Mouse (Mus musculus): ENCODE results near the gene Cd3eap. TPM values are rescaled to one million over a fixed set of nuclear protein-coding genes. Genes with fewer than 3 reads are reported as not detected.

Cd3eap gene
- 35.9 and 52.0 TPM in 2 replicates for polyA plus RNA-seq (2012; ENCODE audit: low replicate concordance)

DNA sequence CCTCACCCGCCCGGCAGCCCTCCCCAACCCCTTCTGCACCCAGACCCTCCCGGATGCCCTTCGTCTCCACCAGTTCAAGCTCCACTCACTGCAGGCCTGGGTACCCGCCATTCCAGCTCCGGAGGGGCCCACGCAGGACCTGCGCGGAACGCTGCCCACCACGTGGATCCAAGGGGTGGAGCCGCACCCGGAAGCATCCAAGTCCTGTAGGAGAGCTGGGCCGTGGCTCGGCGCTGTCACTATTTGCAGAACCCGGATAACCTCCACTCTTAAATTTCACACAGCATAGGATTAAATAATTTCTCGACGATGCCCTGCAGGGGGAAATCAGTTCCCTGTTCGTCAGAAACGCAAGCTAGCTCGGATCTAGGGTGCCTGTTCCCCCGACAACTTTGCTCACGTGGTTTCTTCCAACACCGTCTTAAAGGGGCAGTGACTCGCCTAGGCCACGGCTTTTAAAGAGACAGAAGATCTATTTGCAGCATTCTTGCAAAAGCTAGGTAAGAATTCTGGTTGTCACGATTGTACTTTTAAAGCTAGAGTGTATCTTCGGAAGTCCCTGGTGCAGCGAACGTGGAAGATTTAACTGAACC, at the start of gene Cd3eap, which contains the start of gene Ppp1r13l:
Cd3eap (minus strand) TSS at position 185 of the 593 bp plus-strand sequence.
Ppp1r13l (plus strand) TSS at position 451 of the 593 bp plus-strand sequence.

DNA sequence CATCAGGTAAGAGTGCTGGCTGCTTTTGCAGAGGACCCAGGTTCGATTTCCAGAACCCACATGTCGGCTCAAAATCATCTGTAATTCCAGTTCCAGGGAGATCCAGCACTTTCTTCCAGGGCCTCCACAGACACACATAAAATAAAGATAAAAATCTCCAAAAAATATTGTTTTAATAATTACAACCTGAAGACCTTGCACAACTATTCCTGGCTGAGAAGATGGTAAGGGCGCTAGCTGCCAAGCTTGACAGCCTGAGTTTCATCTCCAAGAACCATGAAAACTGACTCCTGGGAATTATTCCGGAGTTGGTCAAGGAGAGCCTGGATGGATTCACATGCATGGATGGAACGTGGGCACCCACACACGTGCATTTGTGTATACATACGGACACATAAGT, 45.2 kb upstream of the Cd3eap start, which contains the start of gene Ckm:
Ckm (plus strand) TSS at position 301 of the 400 bp plus-strand sequence.

DNA sequence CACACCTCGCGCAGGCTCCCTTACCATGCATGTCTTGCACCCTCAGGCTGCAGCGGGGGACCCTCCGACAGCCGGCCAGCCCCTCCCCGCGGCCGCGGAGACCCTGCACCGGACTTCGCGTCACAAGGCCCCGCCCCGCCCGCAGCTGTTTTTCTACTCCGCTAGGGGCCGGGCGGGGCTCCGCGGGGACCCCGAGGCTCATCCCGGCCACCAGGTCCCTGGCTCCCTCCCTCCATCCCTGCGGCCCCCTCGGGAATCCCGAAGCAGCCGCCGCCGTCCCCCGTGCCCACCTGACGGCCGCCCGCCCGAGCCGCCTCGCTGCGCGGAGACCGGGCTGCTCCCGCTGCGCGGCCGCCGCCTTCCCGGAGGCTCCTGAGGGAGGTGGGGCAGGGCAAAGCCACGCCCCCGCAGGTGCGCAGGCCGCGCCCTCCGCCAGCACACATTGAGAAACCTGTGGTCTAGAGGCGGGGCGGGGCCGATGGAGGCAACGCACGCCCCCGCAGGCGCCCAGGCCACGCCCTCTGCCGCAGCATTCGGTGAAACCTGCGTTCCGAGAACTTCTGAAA, 44.5 kb upstream of the Cd3eap start, which contains the start of gene Klc3:
Klc3 (minus strand) TSS at position 374 of the 566 bp plus-strand sequence.

DNA sequence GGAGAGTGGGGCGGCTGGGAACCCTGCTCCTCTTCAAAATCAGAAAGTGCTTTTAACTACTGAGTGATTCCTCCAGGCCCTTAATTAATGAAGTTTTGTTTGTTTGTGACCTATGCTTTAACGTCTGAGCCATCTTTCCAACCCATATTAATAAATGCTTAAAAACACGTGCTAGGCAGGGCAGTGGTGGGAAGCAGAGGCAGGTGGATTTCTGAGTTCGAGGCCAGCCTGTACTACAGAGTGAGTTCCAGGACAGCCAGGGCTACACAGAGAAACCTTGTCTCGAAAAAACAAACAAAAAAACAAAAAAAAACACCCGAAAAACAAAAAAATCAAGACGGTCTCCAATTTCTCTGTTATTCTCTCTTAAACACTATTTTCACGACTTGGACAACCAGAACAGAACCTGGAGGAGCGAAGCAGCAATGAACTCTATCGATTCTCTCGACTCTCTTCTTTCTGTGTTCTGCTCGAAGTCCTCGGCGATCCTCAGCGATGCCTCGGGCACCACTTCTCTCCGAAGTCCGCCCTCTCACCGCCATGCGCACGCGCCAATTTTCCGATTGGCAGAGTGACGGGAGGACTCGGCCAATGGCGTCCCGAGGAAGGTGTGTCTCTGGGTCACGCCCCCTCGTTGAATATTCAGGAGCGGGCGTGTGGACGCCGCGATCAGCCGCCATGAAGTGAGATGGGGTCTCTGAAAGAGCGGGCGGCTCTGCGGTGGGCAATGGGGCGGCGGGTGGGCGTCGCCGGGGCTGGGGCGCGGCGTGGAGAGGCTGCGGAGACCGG, 22.3 kb upstream of the Cd3eap start, which contains the start of gene Ercc2:
Ercc2 (plus strand) TSS at position 634 of the 789 bp plus-strand sequence.

DNA sequence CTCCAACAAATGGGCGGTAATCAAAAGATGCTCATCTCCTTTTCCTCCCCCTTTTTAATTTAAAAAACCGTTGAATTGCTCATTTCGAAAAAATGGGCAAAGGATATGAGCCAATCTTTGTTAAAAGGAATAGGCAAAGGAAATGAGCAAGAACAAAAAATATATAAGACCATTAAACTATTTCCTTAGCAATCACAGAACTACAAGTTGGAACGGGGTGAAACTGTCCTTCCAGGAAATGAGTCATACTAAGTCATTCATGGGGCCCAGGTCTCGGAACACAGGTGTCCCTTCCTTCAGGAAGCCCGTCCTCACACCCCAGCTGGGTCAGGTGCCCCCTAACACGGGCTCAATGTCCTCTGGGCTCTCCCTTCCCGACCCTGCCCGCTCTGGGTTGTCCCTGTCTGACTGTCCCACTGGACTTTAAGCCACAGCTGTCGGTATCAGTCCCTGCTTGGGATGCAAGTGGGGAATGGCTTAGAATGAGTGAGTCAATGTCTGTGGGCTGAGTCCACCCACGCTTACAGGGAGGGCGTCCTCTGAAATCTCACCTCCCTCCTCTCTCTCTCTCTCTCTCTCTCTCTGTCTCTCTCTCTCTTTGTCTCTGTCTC, 14.9 kb downstream of the Cd3eap start, which contains the start of gene Ercc1:
Ercc1 (plus strand) TSS at position 542 of the 611 bp plus-strand sequence.

DNA sequence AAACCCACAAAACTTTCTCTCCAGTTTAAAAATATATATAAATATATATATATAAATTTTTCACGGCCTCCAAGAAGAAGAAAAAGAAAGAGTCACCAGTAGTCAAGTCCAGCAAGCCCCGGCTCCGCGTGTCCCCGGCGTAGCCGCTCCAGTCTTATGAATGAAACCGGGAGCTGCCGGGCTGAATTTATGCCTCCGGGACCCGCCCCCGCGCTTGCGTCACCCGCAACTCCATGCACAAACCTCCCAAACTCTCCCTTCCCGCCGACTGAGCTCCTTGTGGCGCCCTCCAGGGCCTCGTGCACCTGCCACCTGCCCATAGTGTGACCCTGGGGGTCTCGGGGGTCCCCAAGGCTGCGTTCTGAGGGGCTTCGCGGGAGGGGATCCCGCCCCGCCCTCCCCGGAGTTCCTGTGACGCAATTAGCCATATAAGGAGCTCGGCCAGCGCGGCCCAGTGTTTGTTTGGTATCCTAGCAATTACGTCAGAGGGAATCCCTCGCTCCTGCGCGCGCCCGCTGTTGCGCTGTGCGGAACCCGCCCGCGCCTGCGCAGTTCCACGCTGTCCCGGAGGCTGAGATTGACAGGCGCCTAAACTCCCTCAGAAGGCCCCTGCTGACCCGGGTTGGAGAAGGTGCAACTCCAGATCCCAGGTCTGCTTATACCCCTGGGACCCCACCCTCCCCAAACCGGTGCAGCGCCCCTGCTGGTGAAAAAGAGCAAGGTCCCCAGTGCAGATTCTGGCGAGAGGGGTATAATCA, 49.2 kb downstream of the Cd3eap start, which contains the start of gene Fosb:
Fosb (minus strand) TSS at position 168 of the 758 bp plus-strand sequence.

Other genes with a start within 250 kb of the Cd3eap start
- 0.07 TPM in 1 of 2 replicates, not detected in the other for gene Gm4969, start 241.1 kb downstream of the Cd3eap start, polyA plus RNA-seq (2012; ENCODE audit: low replicate concordance)
- 28.1 and 39.2 TPM in 2 replicates for gene Fbxo46, start 239.6 kb downstream of the Cd3eap start, polyA plus RNA-seq (2012; ENCODE audit: low replicate concordance)
- gene Qpctl, start 210.2 kb downstream of the Cd3eap start, polyA plus RNA-seq (2012; ENCODE audit: low replicate concordance), result 9.8 and 13.7 TPM in 2 replicates
- 24.1 and 39.0 TPM in 2 replicates for gene Snrpd2, start 209.8 kb downstream of the Cd3eap start, polyA plus RNA-seq (2012; ENCODE audit: low replicate concordance)
- gene Gipr, start 193.4 kb downstream of the Cd3eap start, polyA plus RNA-seq (2012; ENCODE audit: low replicate concordance), result 0.07 TPM in 1 of 2 replicates, not detected in the other
- 6.5 and 12.1 TPM in 2 replicates for gene Eml2, start 183.1 kb downstream of the Cd3eap start, polyA plus RNA-seq (2012; ENCODE audit: low replicate concordance)
- gene Gpr4, start 146.9 kb downstream of the Cd3eap start, polyA plus RNA-seq (2012; ENCODE audit: low replicate concordance), result 0.88 and 1.3 TPM in 2 replicates
- 10.7 and 15.7 TPM in 2 replicates for gene Opa3, start 131.1 kb downstream of the Cd3eap start, polyA plus RNA-seq (2012; ENCODE audit: low replicate concordance)
- 240 and 739 TPM in 2 replicates for gene Vasp, start 87.7 kb downstream of the Cd3eap start, polyA plus RNA-seq (2012; ENCODE audit: low replicate concordance)
- gene Ppm1n, start 79.4 kb downstream of the Cd3eap start, polyA plus RNA-seq (2012; ENCODE audit: low replicate concordance), result 0.62 and 1.2 TPM in 2 replicates
- 0.57 and 1.1 TPM in 2 replicates for gene Rtn2, start 76.9 kb downstream of the Cd3eap start, polyA plus RNA-seq (2012; ENCODE audit: low replicate concordance)
- 1.1 and 5.9 TPM in 2 replicates for gene Fosb, start 49.4 kb downstream of the Cd3eap start, polyA plus RNA-seq (2012; ENCODE audit: low replicate concordance)
- gene Ercc1, start 14.7 kb downstream of the Cd3eap start, polyA plus RNA-seq (2012; ENCODE audit: low replicate concordance), result 21.3 and 28.9 TPM in 2 replicates
- gene Ppp1r13l, start 266 bp upstream of the Cd3eap start, polyA plus RNA-seq (2012; ENCODE audit: low replicate concordance), result 19.1 and 23.9 TPM in 2 replicates
- gene Ercc2, start 22.5 kb upstream of the Cd3eap start, polyA plus RNA-seq (2012; ENCODE audit: low replicate concordance), result 43.1 and 62.1 TPM in 2 replicates
- 1.8 and 4.2 TPM in 2 replicates for gene Klc3, start 44.6 kb upstream of the Cd3eap start, polyA plus RNA-seq (2012; ENCODE audit: low replicate concordance)
- 0.33 and 0.72 TPM in 2 replicates for gene Ckm, start 45.3 kb upstream of the Cd3eap start, polyA plus RNA-seq (2012; ENCODE audit: low replicate concordance)
- gene Mark4, start 99.3 kb upstream of the Cd3eap start, polyA plus RNA-seq (2012; ENCODE audit: low replicate concordance), result 18.3 and 53.5 TPM in 2 replicates
- gene Exoc3l2, start 103.8 kb upstream of the Cd3eap start, polyA plus RNA-seq (2012; ENCODE audit: low replicate concordance), result 0.96 and 3.4 TPM in 2 replicates
- 5.1 and 6.1 TPM in 2 replicates for gene Bloc1s3, start 148.9 kb upstream of the Cd3eap start, polyA plus RNA-seq (2012; ENCODE audit: low replicate concordance)
- 53.1 and 54.0 TPM in 2 replicates for gene Trappc6a, start 148.9 kb upstream of the Cd3eap start, polyA plus RNA-seq (2012; ENCODE audit: low replicate concordance)
- gene Nkpd1, start 158.4 kb upstream of the Cd3eap start, polyA plus RNA-seq (2012; ENCODE audit: low replicate concordance), result 0.13 and 0.14 TPM in 2 replicates
- gene Ppp1r37, start 203.6 kb upstream of the Cd3eap start, polyA plus RNA-seq (2012; ENCODE audit: low replicate concordance), result 143 and 152 TPM in 2 replicates
- gene Zfp296, start 217.8 kb upstream of the Cd3eap start, polyA plus RNA-seq (2012; ENCODE audit: low replicate concordance), result 10.0 and 11.1 TPM in 2 replicates
- 22.7 and 43.0 TPM in 2 replicates for gene Gemin7, start 218.1 kb upstream of the Cd3eap start, polyA plus RNA-seq (2012; ENCODE audit: low replicate concordance)
- gene Clasrp, start 245.0 kb upstream of the Cd3eap start, polyA plus RNA-seq (2012; ENCODE audit: low replicate concordance), result 117 and 363 TPM in 2 replicates

All from leukemia stem cell, adult 10-12 weeks (primary cell).